Mouse (Mus musculus): ENCODE measurements around the gene Ecpas. TPM values are rescaled to one million over a fixed set of nuclear protein-coding genes. Genes with fewer than 3 reads are reported as not detected.

Gene Ecpas
- polyA plus RNA-seq, 1 experiment: 22.4 TPM

DNA sequence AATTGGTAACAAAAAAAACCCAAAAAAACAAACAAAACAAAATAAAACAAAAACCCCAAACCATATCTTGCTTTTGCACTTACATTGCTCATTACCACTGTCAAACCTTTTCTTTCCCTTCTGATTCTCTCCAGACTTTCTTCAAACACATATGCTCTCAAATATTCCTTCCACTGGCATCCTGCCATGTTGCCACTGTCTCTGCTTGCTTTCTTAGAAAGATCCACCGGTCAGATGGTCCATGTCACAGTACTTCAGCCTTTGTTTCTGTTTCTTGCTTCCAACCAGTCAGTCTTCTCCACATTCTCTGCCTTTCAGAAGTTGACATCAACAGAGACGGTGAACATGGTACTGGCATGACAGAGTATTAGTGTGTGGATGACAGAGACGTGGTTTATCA, 125.9 kb downstream of the Ecpas start:
- no peak overlapping the region for H3K4me3 ChIP-seq
- TF ChIP-seq TCF12 (IDR thresholded peaks at IDR 0.05; ENCODE audit: insufficient read depth, poor library complexity, severe bottlenecking) (no peak), E2F4 (IDR thresholded peaks at IDR 0.05; ENCODE audit: insufficient read depth) (no peak), USF1 (IDR thresholded peaks at IDR 0.05; ENCODE audit: low read depth) (no peak), SRF (IDR thresholded peaks at IDR 0.05; ENCODE audit: control insufficient read depth, insufficient read length, low read depth) (no peak), POLR2A (IDR thresholded peaks at IDR 0.05; ENCODE audit: insufficient read length, low read depth) (no peak), MAX (IDR thresholded peaks at IDR 0.05; ENCODE audit: low read depth) (no peak), REST (IDR thresholded peaks at IDR 0.05; ENCODE audit: insufficient read depth, insufficient read length) (no peak), MYOD1 (IDR thresholded peaks at IDR 0.05; ENCODE audit: control insufficient read depth in 1 of 3, insufficient read length in 2 of 3, low read depth in 2 of 3) (no peak), TCF3 (IDR thresholded peaks at IDR 0.05; ENCODE audit: insufficient read length, low read depth) (no peak), CEBPB (IDR thresholded peaks at IDR 0.05; ENCODE audit: insufficient read depth, poor library complexity, severe bottlenecking) (no peak), POLR2AphosphoS2 (IDR thresholded peaks at IDR 0.05; ENCODE audit: insufficient read length, low read depth) (no peak), MYOG (IDR thresholded peaks at IDR 0.05; ENCODE audit: control insufficient read depth in 1 of 3, insufficient read depth in 1 of 3, insufficient read length in 2 of 3, low read depth in 2 of 3) (no peak)

DNA sequence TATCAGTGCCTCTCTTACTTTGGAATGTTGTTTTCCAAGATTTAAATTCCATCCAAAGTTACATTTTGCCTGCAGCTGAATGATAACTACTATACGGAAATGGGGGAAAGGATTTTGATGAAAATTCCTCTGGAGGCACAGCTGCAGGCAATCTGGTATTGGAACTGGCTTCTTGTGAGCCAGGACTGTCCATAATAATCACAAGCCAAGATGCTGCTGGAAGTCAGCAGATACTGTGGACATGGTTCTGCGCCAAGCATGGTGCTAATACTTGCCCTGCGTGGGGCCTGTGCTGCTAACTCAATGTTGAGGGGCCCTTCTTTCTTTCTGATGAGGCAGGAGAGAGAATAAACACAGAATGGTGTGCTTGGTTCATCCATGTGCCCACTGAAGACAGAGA, 149.1 kb downstream of the Ecpas start:
- no peak overlapping the region for H3ac ChIP-seq (ENCODE audit: control insufficient read depth, insufficient read length)
- H3K36me3 ChIP-seq (ENCODE audit: control insufficient read depth, insufficient read depth): no peaks in the 10 kb centered on the region
- no peaks in the 10 kb centered on the region for H3K27me3 ChIP-seq (ENCODE audit: control insufficient read depth, insufficient read depth, insufficient read length)
- TF ChIP-seq MYOG (IDR thresholded peaks at IDR 0.05; ENCODE audit: control insufficient read depth in 1 of 3, insufficient read depth in 1 of 3, insufficient read length in 2 of 3, low read depth in 2 of 3) (no peak), CEBPB (IDR thresholded peaks at IDR 0.05; ENCODE audit: insufficient read depth, poor library complexity, severe bottlenecking) (no peak)
- H3K4me2 ChIP-seq (ENCODE audit: low read depth): no peak overlapping the region
- H3K79me2 ChIP-seq (ENCODE audit: control insufficient read depth, insufficient read depth): no peaks in the 10 kb centered on the region
- no peak overlapping the region for H3K4me3 ChIP-seq

More for the DNA sequence above, 125.9 kb downstream of the Ecpas start:
- no peaks in the 10 kb centered on the region for H3K79me2 ChIP-seq (ENCODE audit: control insufficient read depth, insufficient read depth)
- no peak overlapping the region for H3ac ChIP-seq (ENCODE audit: control insufficient read depth, insufficient read length)
- H3K27me3 ChIP-seq (ENCODE audit: control insufficient read depth, insufficient read depth, insufficient read length): no peaks in the 10 kb centered on the region
- no peaks in the 10 kb centered on the region for H3K36me3 ChIP-seq (ENCODE audit: control insufficient read depth, insufficient read depth)
- H3K4me2 ChIP-seq (ENCODE audit: low read depth): no peak overlapping the region

- TF ChIP-seq USF1 (IDR thresholded peaks at IDR 0.05; ENCODE audit: low read depth) (no peak), MYOG (IDR thresholded peaks at IDR 0.05; ENCODE audit: control insufficient read depth in 1 of 3, insufficient read depth in 1 of 3, insufficient read length in 2 of 3, low read depth in 2 of 3) (no peak), TCF3 (IDR thresholded peaks at IDR 0.05; ENCODE audit: insufficient read length, low read depth) (no peak), POLR2A (IDR thresholded peaks at IDR 0.05; ENCODE audit: insufficient read length, low read depth) (no peak), SRF (IDR thresholded peaks at IDR 0.05; ENCODE audit: control insufficient read depth, insufficient read length, low read depth) (no peak), MYOD1 (IDR thresholded peaks at IDR 0.05; ENCODE audit: control insufficient read depth in 1 of 3, insufficient read length in 2 of 3, low read depth in 2 of 3) (no peak), POLR2AphosphoS2 (IDR thresholded peaks at IDR 0.05; ENCODE audit: insufficient read length, low read depth) (no peak), MAX (IDR thresholded peaks at IDR 0.05; ENCODE audit: low read depth) (no peak), REST (IDR thresholded peaks at IDR 0.05; ENCODE audit: insufficient read depth, insufficient read length) (no peak), E2F4 (IDR thresholded peaks at IDR 0.05; ENCODE audit: insufficient read depth) (no peak), TCF12 (IDR thresholded peaks at IDR 0.05; ENCODE audit: insufficient read depth, poor library complexity, severe bottlenecking) (no peak), CEBPB (IDR thresholded peaks at IDR 0.05; ENCODE audit: insufficient read depth, poor library complexity, severe bottlenecking) (no peak)
- Histone ChIP-seq H3K27me3 (ENCODE audit: control insufficient read depth, insufficient read depth, insufficient read length) (no peaks in the 10 kb centered on the region), H3K36me3 (ENCODE audit: control insufficient read depth, insufficient read depth) (no peaks in the 10 kb centered on the region), H3ac (ENCODE audit: control insufficient read depth, insufficient read length) (no peak overlapping the region), H3K4me3 (no peak overlapping the region), H3K4me2 (ENCODE audit: low read depth) (peak overlapping the region; percentile 39), H3K79me2 (ENCODE audit: control insufficient read depth, insufficient read depth) (no peaks in the 10 kb centered on the region)
Observed at GRCm38 (mm10) chr4:58749510-58749909, 163.0 kb downstream of the Ecpas start.

GRCm38 (mm10) chr4:58749101-58749500, 163.4 kb downstream of the Ecpas start:
- H3K27me3 ChIP-seq (ENCODE audit: control insufficient read depth, insufficient read depth, insufficient read length): no peaks in the 10 kb centered on the region
- H3K36me3 ChIP-seq (ENCODE audit: control insufficient read depth, insufficient read depth): no peaks in the 10 kb centered on the region
- no peak overlapping the region for H3ac ChIP-seq (ENCODE audit: control insufficient read depth, insufficient read length)
- no peak overlapping the region for H3K4me3 ChIP-seq
- H3K79me2 ChIP-seq (ENCODE audit: control insufficient read depth, insufficient read depth): no peaks in the 10 kb centered on the region
- TF ChIP-seq SRF (IDR thresholded peaks at IDR 0.05; ENCODE audit: control insufficient read depth, insufficient read length, low read depth) (no peak), CEBPB (IDR thresholded peaks at IDR 0.05; ENCODE audit: insufficient read depth, poor library complexity, severe bottlenecking) (no peak), MYOD1 (IDR thresholded peaks at IDR 0.05; ENCODE audit: control insufficient read depth in 1 of 3, insufficient read length in 2 of 3, low read depth in 2 of 3) (no peak), POLR2A (IDR thresholded peaks at IDR 0.05; ENCODE audit: insufficient read length, low read depth) (no peak), TCF3 (IDR thresholded peaks at IDR 0.05; ENCODE audit: insufficient read length, low read depth) (no peak), TCF12 (IDR thresholded peaks at IDR 0.05; ENCODE audit: insufficient read depth, poor library complexity, severe bottlenecking) (no peak), POLR2AphosphoS2 (IDR thresholded peaks at IDR 0.05; ENCODE audit: insufficient read length, low read depth) (no peak), MAX (IDR thresholded peaks at IDR 0.05; ENCODE audit: low read depth) (no peak), E2F4 (IDR thresholded peaks at IDR 0.05; ENCODE audit: insufficient read depth) (no peak), MYOG (IDR thresholded peaks at IDR 0.05; ENCODE audit: control insufficient read depth in 1 of 3, insufficient read depth in 1 of 3, insufficient read length in 2 of 3, low read depth in 2 of 3) (no peak), USF1 (IDR thresholded peaks at IDR 0.05; ENCODE audit: low read depth) (no peak), REST (IDR thresholded peaks at IDR 0.05; ENCODE audit: insufficient read depth, insufficient read length) (no peak)
- peak overlapping the region; percentile 39 for H3K4me2 ChIP-seq (ENCODE audit: low read depth)

Other genes starting within 250 kb of the Ecpas start
- not detected for gene Olfr267, start 125.0 kb downstream of the Ecpas start, polyA plus RNA-seq (2012; fragmentation: generic; extraction: Trizol)
- gene Zkscan16, start 30.9 kb upstream of the Ecpas start, polyA plus RNA-seq (2012; fragmentation: generic; extraction: Trizol): not detected
- 20.6 TPM for gene Ptgr1, start 74.4 kb upstream of the Ecpas start, polyA plus RNA-seq (2012; fragmentation: generic; extraction: Trizol)
- gene Dnajc25, start 82.3 kb upstream of the Ecpas start, polyA plus RNA-seq (2012; fragmentation: generic; extraction: Trizol): 5.4 TPM
- gene Gm20503, start 90.5 kb upstream of the Ecpas start, polyA plus RNA-seq (2012; fragmentation: generic; extraction: Trizol): 0.73 TPM
- 57.3 TPM for gene Gng10, start 122.3 kb upstream of the Ecpas start, polyA plus RNA-seq (2012; fragmentation: generic; extraction: Trizol)
- gene AI481877, start 226.2 kb upstream of the Ecpas start, polyA plus RNA-seq (2012; fragmentation: generic; extraction: Trizol): 0.01 TPM